Mouse (Mus musculus) heart, postnatal 4 days (tissue): ENCODE measurements around the gene Ttc37. TPM values are rescaled to one million over a fixed set of nuclear protein-coding genes. Genes with fewer than 3 reads are reported as not detected.

Experiments
- DNase-seq: peaks from one replicate; pipeline ENCODE4 v3.0.0; 2021
- total RNA-seq, 2 experiments: library from RNA; stranded (reverse); gene quantifications; 2 replicates each; pipeline ENCODE4 v1.2.3; 2021

Gene Ttc37
- total RNA-seq, 2 experiments from 2014 or later = 12.4 to 13.8 TPM

GRCm38 (mm10) chr13:76160587-76160986 lies 62.1 kb downstream of the Ttc37 start:
- no peak for DNase-seq

- no peak for DNase-seq
Measured at GRCm38 (mm10) chr13:76174297-76174696, 75.8 kb downstream of the Ttc37 start.

GRCm38 (mm10) chr13:76178700-76179099 lies 80.2 kb downstream of the Ttc37 start:
- DNase-seq = no peak

- DNase-seq = no peak
Measured at GRCm38 (mm10) chr13:76187651-76188050, 89.1 kb downstream of the Ttc37 start.

GRCm38 (mm10) chr13:76189190-76189589 lies 90.7 kb downstream of the Ttc37 start:
- no peak for DNase-seq

- DNase-seq = no peak
Measured at GRCm38 (mm10) chr13:76190273-76190672, 91.7 kb downstream of the Ttc37 start.

GRCm38 (mm10) chr13:76194937-76195336 lies 96.4 kb downstream of the Ttc37 start:
- DNase-seq = no peak

- no peak for DNase-seq
Measured at GRCm38 (mm10) chr13:76195431-76196138, 97.1 kb downstream of the Ttc37 start.

- no peak for DNase-seq
Measured at GRCm38 (mm10) chr13:76197297-76197848, 98.8 kb downstream of the Ttc37 start.

GRCm38 (mm10) chr13:76199943-76200342 lies 101.4 kb downstream of the Ttc37 start:
- DNase-seq = no peak

- DNase-seq = no peak
Measured at GRCm38 (mm10) chr13:76214928-76215327, 116.4 kb downstream of the Ttc37 start.

- DNase-seq = no peak
Measured at GRCm38 (mm10) chr13:76215397-76215796, 116.9 kb downstream of the Ttc37 start.

Other genes starting within 250 kb of the Ttc37 start
- 10 to 100 TPM; 27.1 to 29.5 TPM for gene Rhobtb3, start 154.8 kb upstream of the Ttc37 start, total RNA-seq
- under 1 TPM in 1 of 2 experiments, not detected in 1; 0.29 TPM for gene Spata9, start 131.6 kb upstream of the Ttc37 start, total RNA-seq
- gene Rfesd, start 80.0 kb upstream of the Ttc37 start, total RNA-seq = 1 to 10 TPM; 8.1 to 9.3 TPM
- not detected for gene Gpr150, start 41.7 kb upstream of the Ttc37 start, total RNA-seq
- 1 to 10 TPM; 2.8 to 3.1 TPM for gene Arsk, start 74 bp upstream of the Ttc37 start, total RNA-seq
- not detected for gene Fam81b, start 206.3 kb downstream of the Ttc37 start, total RNA-seq